Mouse (Mus musculus) adrenal gland, postnatal 14 days (tissue): ENCODE results near the gene Smg9. TPM values are rescaled to one million over a fixed set of nuclear protein-coding genes. Genes with fewer than 3 reads are reported as not detected.
"Not testable (repeated sequence)": the region's sequence is repeated elsewhere in the genome, so short reads cannot be mapped to it uniquely, and the experiment has no call there.

ENCODE experiments used
- DNase-seq: peaks from one replicate; pipeline ENCODE4 v3.0.0; 2021; ENCODE audit warnings: mixed read lengths
- total RNA-seq: library from RNA; stranded (reverse); gene quantifications from 2 replicates; pipeline ENCODE4 v1.2.3, GENCODE M21; 2021

The Smg9 gene
- total RNA-seq, 1 experiment from 2014 or later: 17.3 TPM

- peak; percentile 74 for DNase-seq
Observed at GRCm38 (mm10) chr7:24377091-24377865, 22.1 kb upstream of the Smg9 start.

- no peak for DNase-seq
Observed at GRCm38 (mm10) chr7:24378049-24378701, 21.2 kb upstream of the Smg9 start.

GRCm38 (mm10) chr7:24379934-24380333, 19.5 kb upstream of the Smg9 start:
- DNase-seq: no peak

GRCm38 (mm10) chr7:24380370-24380769, 19.0 kb upstream of the Smg9 start:
- DNase-seq: no peak

GRCm38 (mm10) chr7:24382730-24383372, 16.6 kb upstream of the Smg9 start:
- no peak for DNase-seq

- DNase-seq: no peak
Observed at GRCm38 (mm10) chr7:24384070-24384469, 15.3 kb upstream of the Smg9 start.

- peak; percentile 85 for DNase-seq
Observed at GRCm38 (mm10) chr7:24384827-24385226, 14.6 kb upstream of the Smg9 start.

- DNase-seq: peak; percentile 94
Observed at GRCm38 (mm10) chr7:24387059-24387556, 12.3 kb upstream of the Smg9 start.

- peak; percentile 47 for DNase-seq
Observed at GRCm38 (mm10) chr7:24389516-24390187, 9.8 kb upstream of the Smg9 start.

GRCm38 (mm10) chr7:24390512-24390911, 8.9 kb upstream of the Smg9 start:
- DNase-seq: no peak

- DNase-seq: peak; percentile 54
Observed at GRCm38 (mm10) chr7:24391077-24391476, 8.3 kb upstream of the Smg9 start.

GRCm38 (mm10) chr7:24391687-24392086, 7.7 kb upstream of the Smg9 start:
- no peak for DNase-seq

- DNase-seq: no peak
Observed at GRCm38 (mm10) chr7:24394054-24394453, 5.4 kb upstream of the Smg9 start.

GRCm38 (mm10) chr7:24394475-24395161, 4.8 kb upstream of the Smg9 start:
- DNase-seq: no peak

- no peak for DNase-seq
Observed at GRCm38 (mm10) chr7:24396832-24397231, 2.6 kb upstream of the Smg9 start.

GRCm38 (mm10) chr7:24398364-24398913, 980 bp upstream of the Smg9 start:
- no peak for DNase-seq

- DNase-seq: no peak
Observed at GRCm38 (mm10) chr7:24400082-24400452, 648 bp downstream of the Smg9 start.

GRCm38 (mm10) chr7:24400489-24400888, 1.1 kb downstream of the Smg9 start:
- DNase-seq: not testable (repeated sequence)

GRCm38 (mm10) chr7:24402851-24403250, 3.4 kb downstream of the Smg9 start:
- no peak for DNase-seq

GRCm38 (mm10) chr7:24405649-24406048, 6.2 kb downstream of the Smg9 start:
- no peak for DNase-seq

- peak; percentile 86 for DNase-seq
Observed at GRCm38 (mm10) chr7:24406528-24407344, 7.3 kb downstream of the Smg9 start.
